Mouse (Mus musculus): ENCODE data around the gene Rmi2. TPM values are rescaled to one million over a fixed set of nuclear protein-coding genes. Genes with fewer than 3 reads are reported as not detected.

Gene Rmi2
- polyA plus RNA-seq, 1 experiment: not detected

DNA sequence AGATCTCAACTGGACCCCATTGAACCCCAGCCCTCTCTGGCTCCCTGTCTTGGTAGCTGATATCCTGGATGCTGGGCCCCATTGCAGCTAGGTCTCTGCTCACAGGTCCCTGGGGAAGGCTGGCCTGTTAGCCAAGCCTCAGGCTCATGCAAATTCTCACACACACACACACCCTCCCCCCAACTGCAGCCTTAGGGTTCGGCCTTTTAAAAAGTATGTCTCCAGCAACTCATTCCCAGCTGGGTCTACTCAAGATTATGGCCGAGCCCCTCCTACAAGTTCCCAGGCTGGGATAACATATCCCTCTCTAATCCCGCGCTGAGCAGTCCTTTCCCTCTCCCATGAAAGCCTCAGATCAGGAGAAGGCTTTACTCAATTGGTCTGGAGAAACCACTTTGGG, 13.5 kb upstream of the Rmi2 start:
- Histone ChIP-seq H3K4me1 (ENCODE audit: control insufficient read depth, insufficient read depth, low read length) (no peaks in the 10 kb centered on the region), H3K4me3 (ENCODE audit: insufficient read depth, low read depth, low read length) (no peak overlapping the region), H3K27ac (ENCODE audit: insufficient read depth, low read depth, low read length) (no peak overlapping the region)
- 76% methylated on average over 4 of the region's 4 CpGs for WGBS
- TF ChIP-seq CTCF (IDR thresholded peaks at IDR 0.05; ENCODE audit: insufficient read depth, low read depth, low read length): no peak
- no peak for TF ChIP-seq POLR2A (IDR thresholded peaks at IDR 0.05; ENCODE audit: insufficient read depth, low read depth, low read length)

DNA sequence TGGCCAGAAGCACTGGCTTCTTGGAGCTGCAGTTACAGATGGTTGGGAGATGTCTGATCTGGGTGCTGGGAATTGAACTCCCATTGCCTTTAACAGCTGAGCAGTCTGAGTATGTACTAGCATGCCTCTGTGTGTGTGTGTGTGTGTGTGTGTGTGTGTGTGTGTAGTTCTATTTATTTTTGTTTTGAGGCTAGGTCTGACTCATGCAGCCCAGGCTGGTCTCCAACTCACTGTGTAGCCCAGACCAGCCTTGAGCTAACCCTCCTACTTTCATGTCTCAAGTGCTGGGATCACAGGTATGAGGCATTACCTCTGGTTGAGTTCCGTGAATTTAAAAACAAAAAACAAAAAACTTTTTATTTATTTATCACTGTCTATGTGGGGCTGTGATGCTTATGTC, 10.3 kb upstream of the Rmi2 start:
- no peak for TF ChIP-seq POLR2A (IDR thresholded peaks at IDR 0.05; ENCODE audit: insufficient read depth, low read depth, low read length)
- no peak for TF ChIP-seq CTCF (IDR thresholded peaks at IDR 0.05; ENCODE audit: insufficient read depth, low read depth, low read length)
- WGBS: 92% methylated on average over 1 of the region's 1 CpGs
- H3K4me1 ChIP-seq (ENCODE audit: control insufficient read depth, insufficient read depth, low read length): no peaks in the 10 kb centered on the region
- no peak overlapping the region for H3K4me3 ChIP-seq (ENCODE audit: insufficient read depth, low read depth, low read length)
- no peak overlapping the region for H3K27ac ChIP-seq (ENCODE audit: insufficient read depth, low read depth, low read length)

DNA sequence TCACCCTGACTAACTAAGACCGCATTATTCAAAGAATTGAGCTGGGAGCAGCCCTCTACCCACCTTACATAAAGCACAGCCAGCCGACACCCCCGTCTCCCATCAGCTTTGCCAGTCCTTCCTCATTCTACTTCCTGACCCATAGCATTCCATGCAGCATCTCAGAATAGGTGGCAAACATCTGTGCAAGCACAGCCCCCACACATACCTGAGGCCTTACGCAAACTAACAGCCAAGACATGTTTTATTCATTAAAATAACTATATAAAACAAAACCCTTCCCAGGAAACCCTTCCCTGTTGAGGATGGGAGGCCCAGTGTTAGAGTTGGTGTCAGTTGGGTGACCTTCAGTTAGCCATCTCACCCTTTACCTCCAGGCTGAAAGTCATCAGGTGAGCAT, 9.0 kb upstream of the Rmi2 start:
- 92% methylated on average over 4 of the region's 4 CpGs for WGBS
- no peaks in the 10 kb centered on the region for H3K4me1 ChIP-seq (ENCODE audit: control insufficient read depth, insufficient read depth, low read length)
- H3K27ac ChIP-seq (ENCODE audit: insufficient read depth, low read depth, low read length): no peak overlapping the region
- TF ChIP-seq CTCF (IDR thresholded peaks at IDR 0.05; ENCODE audit: insufficient read depth, low read depth, low read length) (no peak), POLR2A (IDR thresholded peaks at IDR 0.05; ENCODE audit: insufficient read depth, low read depth, low read length) (no peak)
- no peak overlapping the region for H3K4me3 ChIP-seq (ENCODE audit: insufficient read depth, low read depth, low read length)

DNA sequence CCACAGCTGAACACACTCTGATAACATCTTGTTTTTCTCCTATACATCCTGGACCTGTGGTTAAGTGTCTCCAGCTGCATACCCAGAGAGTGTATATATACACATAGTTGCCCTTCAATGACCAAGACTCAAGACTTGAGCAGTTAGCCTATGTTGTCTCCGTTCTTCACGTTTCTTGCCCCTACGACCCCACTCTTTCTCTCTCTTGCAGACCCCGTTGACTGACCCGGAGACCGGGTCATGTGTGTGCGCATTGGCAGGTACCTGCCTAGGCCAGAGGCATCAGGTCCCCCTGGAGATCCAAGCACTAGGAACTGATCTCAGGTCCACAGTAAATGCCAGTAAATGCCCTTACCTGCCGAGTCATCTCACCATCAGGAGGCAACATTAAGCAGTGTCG, 7.6 kb upstream of the Rmi2 start:
- TF ChIP-seq POLR2A (IDR thresholded peaks at IDR 0.05; ENCODE audit: insufficient read depth, low read depth, low read length) (no peak), CTCF (IDR thresholded peaks at IDR 0.05; ENCODE audit: insufficient read depth, low read depth, low read length) (no peak)
- H3K4me3 ChIP-seq (ENCODE audit: insufficient read depth, low read depth, low read length): no peak overlapping the region
- no peaks in the 10 kb centered on the region for H3K4me1 ChIP-seq (ENCODE audit: control insufficient read depth, insufficient read depth, low read length)
- H3K27ac ChIP-seq (ENCODE audit: insufficient read depth, low read depth, low read length): no peak overlapping the region
- WGBS: 95% methylated on average over 9 of the region's 9 CpGs

DNA sequence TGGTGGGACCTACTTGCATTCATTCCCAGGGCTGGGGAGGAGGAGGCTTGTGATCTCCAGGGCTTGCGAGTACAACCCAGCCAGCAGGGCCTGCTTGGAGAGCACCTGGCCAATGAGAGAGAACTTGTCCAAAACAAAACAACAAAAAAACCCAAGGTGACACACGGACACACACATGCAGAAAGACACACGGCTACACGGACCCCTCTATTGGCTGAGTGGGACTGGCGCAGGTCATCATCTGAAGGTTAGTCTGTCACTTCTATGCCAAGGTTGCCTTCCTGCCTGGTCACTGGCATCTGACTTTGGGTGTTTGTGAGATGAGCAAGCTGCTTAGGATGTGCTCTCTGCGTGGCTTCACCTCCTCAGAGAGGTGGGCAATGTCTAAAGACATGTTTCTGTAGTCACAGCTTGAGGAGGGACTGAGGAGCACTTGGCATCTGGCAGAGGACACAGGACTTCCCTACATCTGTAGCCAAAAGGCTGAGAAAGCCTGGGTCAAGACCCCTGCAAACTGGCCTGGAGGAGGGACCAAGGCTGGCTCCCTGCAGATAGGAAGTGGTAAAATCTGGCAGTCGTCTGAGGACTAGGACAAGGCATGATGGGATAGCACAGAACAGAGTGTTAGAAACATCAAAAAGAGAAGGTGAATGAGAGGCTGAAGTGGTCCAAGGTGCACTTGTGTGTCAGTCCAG, 6.9 kb upstream of the Rmi2 start:
- 88% methylated on average over 7 of the region's 7 CpGs for WGBS
- no peak for TF ChIP-seq POLR2A (IDR thresholded peaks at IDR 0.05; ENCODE audit: insufficient read depth, low read depth, low read length)
- no peak for TF ChIP-seq CTCF (IDR thresholded peaks at IDR 0.05; ENCODE audit: insufficient read depth, low read depth, low read length)
- Histone ChIP-seq H3K4me3 (ENCODE audit: insufficient read depth, low read depth, low read length) (no peak overlapping the region), H3K4me1 (ENCODE audit: control insufficient read depth, insufficient read depth, low read length) (no peaks in the 10 kb centered on the region), H3K27ac (ENCODE audit: insufficient read depth, low read depth, low read length) (no peak overlapping the region)

DNA sequence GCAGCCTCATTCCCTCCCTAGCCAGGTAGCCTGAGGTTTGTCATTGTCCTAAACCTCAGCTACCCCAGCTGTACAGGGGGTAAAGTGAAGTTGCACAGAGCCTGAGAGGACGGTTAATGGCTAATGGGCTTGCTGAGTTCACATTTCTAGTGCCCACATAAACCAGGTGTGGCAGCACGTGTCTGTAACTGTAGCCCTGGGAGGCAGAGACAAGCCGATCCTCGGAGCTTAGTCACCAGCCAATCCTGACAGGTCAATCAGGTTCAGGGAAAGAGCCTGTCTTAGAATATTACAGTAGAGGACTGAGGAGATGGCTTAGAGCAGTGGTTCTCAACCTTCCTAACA, 6.4 kb upstream of the Rmi2 start:
- no peak overlapping the region for H3K27ac ChIP-seq (ENCODE audit: insufficient read depth, low read depth, low read length)
- no peak for TF ChIP-seq POLR2A (IDR thresholded peaks at IDR 0.05; ENCODE audit: insufficient read depth, low read depth, low read length)
- no peak for TF ChIP-seq CTCF (IDR thresholded peaks at IDR 0.05; ENCODE audit: insufficient read depth, low read depth, low read length)
- 86% methylated on average over 4 of the region's 4 CpGs for WGBS
- H3K4me1 ChIP-seq (ENCODE audit: control insufficient read depth, insufficient read depth, low read length): no peaks in the 10 kb centered on the region
- no peak overlapping the region for H3K4me3 ChIP-seq (ENCODE audit: insufficient read depth, low read depth, low read length)

DNA sequence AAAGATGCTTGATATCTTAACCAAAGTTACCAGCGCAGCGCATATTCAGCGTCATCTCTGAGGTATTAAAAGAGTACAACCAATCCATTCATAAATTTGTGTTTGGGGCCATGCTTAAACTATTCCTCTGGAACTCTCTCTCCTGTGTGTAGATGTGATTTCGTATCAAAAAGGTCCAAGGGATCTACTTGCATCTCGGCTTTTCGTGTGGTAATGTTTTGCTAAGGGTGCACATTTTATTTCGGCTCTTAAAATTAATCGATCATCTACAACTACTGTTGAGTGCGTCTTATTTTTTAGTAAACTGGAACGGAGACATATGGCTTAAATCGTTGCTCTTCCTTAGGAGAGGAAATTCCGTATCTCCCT, 333 bp upstream of the Rmi2 start:
- H3K4me1 ChIP-seq (ENCODE audit: control insufficient read depth, insufficient read depth, low read length): peaks cover 5% of the 10 kb centered on the region; the same call in 1 of the 2 replicates
- peak overlapping the region; percentile 99; the same call in 1 of the 2 replicates for H3K4me3 ChIP-seq (ENCODE audit: insufficient read depth, low read depth, low read length)
- 5% methylated on average over 12 of the region's 12 CpGs for WGBS
- TF ChIP-seq CTCF (IDR thresholded peaks at IDR 0.05; ENCODE audit: insufficient read depth, low read depth, low read length) (no peak), POLR2A (IDR thresholded peaks at IDR 0.05; ENCODE audit: insufficient read depth, low read depth, low read length) (no peak)
- H3K27ac ChIP-seq (ENCODE audit: insufficient read depth, low read depth, low read length): no peak overlapping the region

DNA sequence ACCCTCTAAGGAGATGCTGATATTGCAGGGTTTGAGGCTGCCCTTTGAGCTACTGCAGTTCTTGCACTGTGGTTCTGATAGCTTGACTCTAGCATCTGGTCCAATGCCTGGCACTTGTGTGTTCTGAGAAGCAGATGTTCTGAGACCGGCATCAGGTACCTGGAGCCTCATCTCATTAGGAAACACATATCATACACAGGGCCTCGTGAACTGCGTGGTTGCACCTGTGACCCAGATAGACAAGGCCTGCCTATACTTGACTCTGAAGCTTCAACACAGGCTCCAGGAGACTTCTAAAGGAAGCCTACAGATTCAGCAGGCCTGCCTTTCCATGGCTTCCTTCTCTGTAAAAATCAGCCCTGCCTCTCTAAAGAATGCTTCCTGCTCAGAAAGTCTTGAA, 1.5 kb downstream of the Rmi2 start:
- no peak overlapping the region for H3K27ac ChIP-seq (ENCODE audit: insufficient read depth, low read depth, low read length)
- WGBS: 98% methylated on average over 3 of the region's 3 CpGs
- peaks cover 5% of the 10 kb centered on the region; the same call in 1 of the 2 replicates for H3K4me1 ChIP-seq (ENCODE audit: control insufficient read depth, insufficient read depth, low read length)
- H3K4me3 ChIP-seq (ENCODE audit: insufficient read depth, low read depth, low read length): no peak overlapping the region
- no peak for TF ChIP-seq CTCF (IDR thresholded peaks at IDR 0.05; ENCODE audit: insufficient read depth, low read depth, low read length)
- TF ChIP-seq POLR2A (IDR thresholded peaks at IDR 0.05; ENCODE audit: insufficient read depth, low read depth, low read length): no peak

DNA sequence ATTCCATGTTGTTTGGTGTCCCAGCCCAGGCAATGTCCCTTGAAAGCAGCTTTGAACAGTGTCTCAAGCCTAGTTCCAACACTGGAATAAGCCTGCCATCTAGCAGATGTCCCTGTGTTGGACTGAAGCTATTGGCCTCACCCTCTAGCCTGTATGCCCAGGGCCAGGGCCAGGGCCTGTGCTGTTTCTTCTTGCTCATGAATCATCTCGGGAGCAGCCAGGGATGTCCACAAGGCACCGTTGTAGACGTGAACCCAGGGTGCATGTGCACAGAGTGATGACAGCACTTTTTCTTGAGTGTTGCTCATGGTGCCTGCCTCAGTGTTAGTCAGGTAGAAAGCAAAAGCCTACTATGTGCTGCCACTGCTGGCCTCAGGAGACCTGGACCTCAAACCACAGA, 2.4 kb downstream of the Rmi2 start:
- no peak overlapping the region for H3K4me3 ChIP-seq (ENCODE audit: insufficient read depth, low read depth, low read length)
- WGBS: 97% methylated on average over 3 of the region's 3 CpGs

DNA sequence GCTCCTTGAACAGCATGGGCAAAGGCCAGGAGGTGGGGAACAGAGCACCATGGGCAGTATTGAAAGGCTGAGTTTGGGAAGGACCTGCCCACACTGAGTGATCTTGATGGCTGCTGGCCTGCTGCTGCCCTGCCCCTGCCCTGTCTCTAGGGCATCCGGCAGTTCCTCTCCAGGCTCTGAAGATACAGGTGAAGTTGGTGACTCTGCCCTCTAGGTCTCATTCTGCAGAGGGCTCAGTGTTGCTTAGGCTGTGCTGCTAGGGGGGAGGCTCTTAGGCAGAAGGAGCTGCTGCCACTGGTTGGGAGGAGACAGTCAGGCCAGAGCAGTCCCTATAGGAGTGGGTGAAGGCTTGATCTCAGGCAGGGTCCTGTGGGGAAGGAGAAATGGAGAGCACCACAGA, 3.0 kb downstream of the Rmi2 start:
- Histone ChIP-seq H3K27ac (ENCODE audit: insufficient read depth, low read depth, low read length) (no peak overlapping the region), H3K4me3 (ENCODE audit: insufficient read depth, low read depth, low read length) (no peak overlapping the region), H3K4me1 (ENCODE audit: control insufficient read depth, insufficient read depth, low read length) (peaks cover 8% of the 10 kb centered on the region; the same call in 1 of the 2 replicates)
- TF ChIP-seq POLR2A (IDR thresholded peaks at IDR 0.05; ENCODE audit: insufficient read depth, low read depth, low read length): no peak
- no peak for TF ChIP-seq CTCF (IDR thresholded peaks at IDR 0.05; ENCODE audit: insufficient read depth, low read depth, low read length)
- WGBS: 96% methylated on average over 1 of the region's 1 CpGs

More for the DNA sequence above, 2.4 kb downstream of the Rmi2 start:
- no peak for TF ChIP-seq POLR2A (IDR thresholded peaks at IDR 0.05; ENCODE audit: insufficient read depth, low read depth, low read length)
- H3K27ac ChIP-seq (ENCODE audit: insufficient read depth, low read depth, low read length): no peak overlapping the region
- peaks cover 7% of the 10 kb centered on the region; the same call in 1 of the 2 replicates for H3K4me1 ChIP-seq (ENCODE audit: control insufficient read depth, insufficient read depth, low read length)
